Comparison of ENCODE assay signal across 9 mouse cellular contexts in genomic region chr7:30062478-30062877, GRCm38 (mm10). TPM values are rescaled to one million over a fixed set of nuclear protein-coding genes. Genes with fewer than 3 reads are reported as not detected.
A peak's percentile ranks its signal among the peaks of the same experiment; 100 is the strongest.
DNase-seq lines count a peak whose midpoint lies in the region; ATAC-seq and TF ChIP-seq lines count a peak whose summit lies in the region.
"Had no signal": no experiment of that assay in that cellular context is flagged by ENCODE, and none has a peak within 500 bp of the region (broad histone marks: within the 10 kb centered on the region; RNA-seq: fewer than 3 reads in every experiment).

No protein-coding gene starts in this region.

- 88% methylated on average over 5 of the region's 5 CpGs for WGBS in hindbrain, postnatal 0 days
- WGBS in hindbrain, embryonic 12.5 days, result 85% methylated on average over 5 of the region's 5 CpGs
- WGBS in thymus, adult 2 months, result 97% methylated on average over 5 of the region's 5 CpGs

- H3K9ac ChIP-seq in hindbrain, postnatal 0 days (replicated peaks; ENCODE audit: low read length), result no peak overlapping the region
- H3K9ac ChIP-seq in hindbrain, embryonic 12.5 days, result no peak overlapping the region
- H3K9ac ChIP-seq: limb, embryonic 13.5 days had no signal

- H3K4me2 ChIP-seq in hindbrain, postnatal 0 days (ENCODE audit: low read depth, low read length), result no peak overlapping the region
- H3K4me2 ChIP-seq in hindbrain, embryonic 12.5 days (replicated peaks), result no peak overlapping the region
- H3K4me2 ChIP-seq: limb, embryonic 13.5 days had no signal

- H3K4me1 ChIP-seq in hindbrain, postnatal 0 days (ENCODE audit: insufficient read depth, low read length), result no peaks in the 10 kb centered on the region
- no peaks in the 10 kb centered on the region for H3K4me1 ChIP-seq in hindbrain, embryonic 12.5 days
- H3K4me1 ChIP-seq in thymus, adult 2 months (replicated peaks; ENCODE audit: control insufficient read depth, insufficient read depth, low read length), result no peaks in the 10 kb centered on the region
- H3K4me1 ChIP-seq: limb, embryonic 13.5 days had no signal

- peak; percentile 18 for DNase-seq in hindbrain, postnatal 0 days (ENCODE audit: low spot score)
- peak; percentile 24 for DNase-seq in thymus, adult 2 months
- no peak for DNase-seq in thymus, adult 18-20 months
- peak; percentile 49 for DNase-seq in induced T-regulatory cell, adult 2 months (ENCODE audit: low read depth)
- peak; percentile 63 for DNase-seq in thymus, postnatal 4 days
- DNase-seq in left cerebral cortex, postnatal 14 days (ENCODE audit: low spot score in 2 of 2), result no peak
- no peak for DNase-seq in gastrocnemius, adult 8-10 months (ENCODE audit: low spot score in 2 of 2)

- H3K27ac ChIP-seq in hindbrain, postnatal 0 days, result no peak overlapping the region
- H3K27ac ChIP-seq in hindbrain, embryonic 12.5 days, result no peak overlapping the region
- H3K27ac ChIP-seq in thymus, adult 2 months (ENCODE audit: control insufficient read depth, insufficient read depth, low read length), result no peak overlapping the region
- H3K27ac ChIP-seq: limb, embryonic 13.5 days had no signal

- peak; percentile 60 for TF ChIP-seq CTCF in hindbrain, postnatal 0 days (IDR thresholded peaks at IDR 0.05; ENCODE audit: low read depth)
- TF ChIP-seq CTCF in thymus, adult 2 months (IDR thresholded peaks at IDR 0.05; ENCODE audit: borderline replicate concordance, control insufficient read depth, extremely low read depth, insufficient read depth, low read length, poor library complexity), result no peak

- no peaks in the 10 kb centered on the region for H3K9me3 ChIP-seq in hindbrain, postnatal 0 days (ENCODE audit: low read length)
- no peaks in the 10 kb centered on the region for H3K9me3 ChIP-seq in hindbrain, embryonic 12.5 days (replicated peaks)
- H3K9me3 ChIP-seq: limb, embryonic 13.5 days had no signal

- H3K27me3 ChIP-seq in hindbrain, postnatal 0 days (ENCODE audit: insufficient read depth, low read length), result no peaks in the 10 kb centered on the region
- H3K27me3 ChIP-seq in hindbrain, embryonic 12.5 days, result no peaks in the 10 kb centered on the region
- no peaks in the 10 kb centered on the region for H3K27me3 ChIP-seq in thymus, adult 2 months (ENCODE audit: control insufficient read depth, insufficient read depth, low read length)
- H3K27me3 ChIP-seq: limb, embryonic 13.5 days had no signal

- no peak for ATAC-seq in hindbrain, postnatal 0 days
- ATAC-seq in hindbrain, embryonic 12.5 days (ENCODE audit: low FRiP score), result no peak

- H3K4me3 ChIP-seq in hindbrain, postnatal 0 days (ENCODE audit: low read length), result no peak overlapping the region
- H3K4me3 ChIP-seq in hindbrain, embryonic 12.5 days, result no peak overlapping the region
- H3K4me3 ChIP-seq in thymus, adult 2 months (ENCODE audit: control insufficient read depth, insufficient read depth, low read length), result no peak overlapping the region
- H3K4me3 ChIP-seq: limb, embryonic 13.5 days had no signal

- no peak for TF ChIP-seq POLR2A in thymus, adult 2 months (IDR thresholded peaks at IDR 0.05; ENCODE audit: control insufficient read depth, extremely low read depth, insufficient read depth, low read length, poor library complexity)

- peaks cover 21% of the 10 kb centered on the region; the same call in 1 of the 2 replicates for H3K36me3 ChIP-seq in hindbrain, postnatal 0 days (ENCODE audit: insufficient read depth, low read length)
- H3K36me3 ChIP-seq in hindbrain, embryonic 12.5 days, result peaks cover 55% of the 10 kb centered on the region
- H3K36me3 ChIP-seq in thymus, adult 2 months (ENCODE audit: control insufficient read depth, insufficient read depth, low read length), result peaks cover 16% of the 10 kb centered on the region

- intact Hi-C loops in left cerebral cortex, postnatal 14 days (cut with DNase I), result loop anchor here (10.0 kb wide), 1 partner anchor 48 kb away; no protein-coding TSS in a partner anchor

RNA-seq across cellular contexts. Expression of gene Zfp82, which starts 10.2 kb away (rescaled TPM):
- 2.8 and 5.4 TPM in 2 replicates for total RNA-seq in hindbrain, postnatal 0 days (2014; rRNA removed)
- polyA plus RNA-seq in hindbrain, postnatal 0 days (2015; fragmentation: Nextera tagmentation; extraction: Ambion mirVana), result 4.0 and 4.2 TPM in 2 replicates
- 9.8 and 10.1 TPM in 2 replicates for polyA plus RNA-seq in hindbrain, embryonic 12.5 days (2016; fragmentation: Nextera tagmentation; extraction: Ambion mirVana)
- polyA plus RNA-seq in thymus, adult 2 months (2012; rRNA removed), result 1.5 and 1.7 TPM in 2 replicates
- 1 to 10 TPM; 2.7 to 4.3 TPM for total RNA-seq in left cerebral cortex, postnatal 14 days (2021)
- total RNA-seq in gastrocnemius, adult 8-10 months (2022), result 1 to 10 TPM in 3 of 4 experiments, under 1 TPM in 1; 0.19 to 2.2 (median 1.6) TPM

RNA-seq across cellular contexts. Expression of gene Zfp14, which starts 11.3 kb away (rescaled TPM):
- 8.4 and 10.1 TPM in 2 replicates for total RNA-seq in hindbrain, postnatal 0 days (2014; rRNA removed)
- polyA plus RNA-seq in hindbrain, postnatal 0 days (2015; fragmentation: Nextera tagmentation; extraction: Ambion mirVana), result 5.9 and 6.7 TPM in 2 replicates
- 7.1 and 7.2 TPM in 2 replicates for polyA plus RNA-seq in hindbrain, embryonic 12.5 days (2016; fragmentation: Nextera tagmentation; extraction: Ambion mirVana)
- polyA plus RNA-seq in thymus, adult 2 months (2012; rRNA removed), result 2.2 and 3.3 TPM in 2 replicates
- total RNA-seq in left cerebral cortex, postnatal 14 days (2021), result 1 to 10 TPM; 6.6 to 7.0 TPM
- total RNA-seq in gastrocnemius, adult 8-10 months (2022), result 1 to 10 TPM; 1.2 to 2.1 (median 1.6) TPM

RNA-seq across cellular contexts. Expression of gene Gm26920, which starts 27.7 kb away (rescaled TPM):
- not detected in 2 replicates for total RNA-seq in hindbrain, postnatal 0 days (2014; rRNA removed)
- polyA plus RNA-seq in hindbrain, postnatal 0 days (2015; fragmentation: Nextera tagmentation; extraction: Ambion mirVana), result 1.6 and 2.5 TPM in 2 replicates
- 0.80 and 0.82 TPM in 2 replicates for polyA plus RNA-seq in hindbrain, embryonic 12.5 days (2016; fragmentation: Nextera tagmentation; extraction: Ambion mirVana)
- not detected in 2 replicates for polyA plus RNA-seq in thymus, adult 2 months (2012; rRNA removed)
- under 1 TPM in 1 of 2 experiments, not detected in 1; 0.59 TPM for total RNA-seq in left cerebral cortex, postnatal 14 days (2021)
- 1 to 10 TPM in 1 of 4 experiments, not detected in 3; 1.9 TPM for total RNA-seq in gastrocnemius, adult 8-10 months (2022)

RNA-seq across cellular contexts. Expression of gene Zfp566, which starts 27.8 kb away (rescaled TPM):
- 2.3 and 2.8 TPM in 2 replicates for total RNA-seq in hindbrain, postnatal 0 days (2014; rRNA removed)
- polyA plus RNA-seq in hindbrain, postnatal 0 days (2015; fragmentation: Nextera tagmentation; extraction: Ambion mirVana), result 13.7 and 15.5 TPM in 2 replicates
- polyA plus RNA-seq in hindbrain, embryonic 12.5 days (2016; fragmentation: Nextera tagmentation; extraction: Ambion mirVana), result 13.7 and 16.2 TPM in 2 replicates
- 4.4 and 6.8 TPM in 2 replicates for polyA plus RNA-seq in thymus, adult 2 months (2012; rRNA removed)
- total RNA-seq in left cerebral cortex, postnatal 14 days (2021), result 1 to 10 TPM; 5.6 to 6.5 TPM
- 1 to 10 TPM; 2.3 to 3.7 (median 3.0) TPM for total RNA-seq in gastrocnemius, adult 8-10 months (2022)

RNA-seq across cellular contexts. Expression of gene Zfp260, which starts 32.1 kb away (rescaled TPM):
- total RNA-seq in hindbrain, postnatal 0 days (2014; rRNA removed), result 26.8 and 27.4 TPM in 2 replicates
- polyA plus RNA-seq in hindbrain, postnatal 0 days (2015; fragmentation: Nextera tagmentation; extraction: Ambion mirVana), result 47.7 and 49.4 TPM in 2 replicates
- polyA plus RNA-seq in hindbrain, embryonic 12.5 days (2016; fragmentation: Nextera tagmentation; extraction: Ambion mirVana), result 121 and 126 TPM in 2 replicates
- 30.6 and 36.4 TPM in 2 replicates for polyA plus RNA-seq in thymus, adult 2 months (2012; rRNA removed)
- total RNA-seq in left cerebral cortex, postnatal 14 days (2021), result 10 to 100 TPM; 54.8 to 67.7 TPM
- total RNA-seq in gastrocnemius, adult 8-10 months (2022), result 10 to 100 TPM; 34.0 to 49.3 (median 42.0) TPM

Comparison
In these comparisons a context has a peak if more than half of its experiments do, and no peak if none do; other contexts are left out.
1. DNase-seq: peak in hindbrain, postnatal 0 days (single experiment), thymus, adult 2 months (single experiment), induced T-regulatory cell, adult 2 months (single experiment) and thymus, postnatal 4 days (single experiment); none in thymus, adult 18-20 months (0 of 2), left cerebral cortex, postnatal 14 days (0 of 2) and gastrocnemius, adult 8-10 months (0 of 2).